Mouse (Mus musculus) inflammation-experienced regulatory T-cells, adult 6 months (primary cell): Measurements from ENCODE around the gene Rbl2. TPM values are rescaled to one million over a fixed set of nuclear protein-coding genes. Genes with fewer than 3 reads are reported as not detected.

ENCODE experiments used
- ATAC-seq: one replicate; pipeline ENCODE4 v1.8.0; 2017
- polyA plus RNA-seq, 3 experiments: library from polyadenylated mRNA; unstranded; fragments of 100-300 nt; shearing (Covaris generic); gene quantifications; one replicate each; pipeline ENCODE4 v1.2.1; 2017

Gene Rbl2
- polyA plus RNA-seq, 3 experiments from 2014 or later, result 95.6 to 217 (median 139) TPM

- ATAC-seq, result no peak
Observed at GRCm38 (mm10) chr8:91170914-91171313, 101.1 kb downstream of the Rbl2 start.

GRCm38 (mm10) chr8:91171605-91172004 lies 101.7 kb downstream of the Rbl2 start:
- no peak for ATAC-seq

Other genes with a start within 250 kb of the Rbl2 start
- 100 to 1,000 TPM in 2 of 3 experiments, 10 to 100 TPM in 1; 77.2 to 213 (median 144) TPM for gene Chd9, start 241.7 kb upstream of the Rbl2 start, polyA plus RNA-seq
- gene Aktip, start 129.9 kb downstream of the Rbl2 start, polyA plus RNA-seq, result 10 to 100 TPM; 22.7 to 36.9 (median 29.0) TPM
- 1 to 10 TPM; 1.8 to 3.8 (median 2.9) TPM for gene Rpgrip1l, start 243.2 kb downstream of the Rbl2 start, polyA plus RNA-seq
- 100 to 1,000 TPM in 1 of 3 experiments, 10 to 100 TPM in 2; 41.0 to 102 (median 94.5) TPM for gene Fto, start 243.5 kb downstream of the Rbl2 start, polyA plus RNA-seq